Mouse (Mus musculus) yolk sac, embryonic 10.5 days (tissue): ENCODE results near the gene Ube2t.

Experiments
- DNase-seq: peaks from one replicate; pipeline ENCODE4 v3.0.0-alpha.2; 2017; ENCODE audit warnings: low spot score

Gene Ube2t

DNA sequence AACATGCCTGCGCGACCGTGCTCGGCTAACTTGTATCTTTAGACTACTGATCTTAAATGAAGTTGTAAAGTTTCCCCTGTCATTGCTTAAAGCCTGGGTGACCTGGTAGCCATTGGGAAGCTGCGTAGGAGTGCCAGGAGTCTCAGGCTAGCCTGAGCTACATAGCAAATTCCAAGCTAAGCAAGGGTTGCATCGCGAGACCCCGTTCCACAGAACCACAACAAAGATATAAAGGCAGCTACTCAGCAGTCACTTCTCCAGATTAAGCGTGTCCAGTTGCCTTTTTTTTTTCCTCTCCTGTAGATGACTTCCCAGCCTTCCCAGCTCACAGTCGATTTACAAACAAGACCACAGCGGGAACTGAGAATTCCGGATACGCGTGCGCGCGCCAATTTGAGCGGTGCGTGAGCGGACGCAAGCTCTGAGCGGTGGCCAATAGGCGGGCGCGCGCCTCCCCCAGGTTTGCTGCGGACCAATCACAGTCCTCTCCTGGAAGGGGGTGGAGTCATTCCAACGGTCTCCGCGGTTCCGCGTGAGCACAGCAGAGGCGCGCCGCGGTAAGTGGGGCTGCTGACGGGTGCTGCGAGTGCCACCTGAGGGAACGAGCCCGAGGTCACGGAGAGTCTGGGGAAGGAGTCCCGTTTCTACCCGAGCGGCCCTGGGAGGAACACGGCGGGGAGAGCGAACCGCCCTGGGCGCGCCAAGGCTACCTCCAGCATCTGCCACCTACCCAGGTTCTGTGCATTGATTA lies at the start of gene Ube2t:
Gene Ube2t (plus strand): TSS at position 513 of the 751 bp plus-strand sequence.
- peak; percentile 93 for DNase-seq

DNA sequence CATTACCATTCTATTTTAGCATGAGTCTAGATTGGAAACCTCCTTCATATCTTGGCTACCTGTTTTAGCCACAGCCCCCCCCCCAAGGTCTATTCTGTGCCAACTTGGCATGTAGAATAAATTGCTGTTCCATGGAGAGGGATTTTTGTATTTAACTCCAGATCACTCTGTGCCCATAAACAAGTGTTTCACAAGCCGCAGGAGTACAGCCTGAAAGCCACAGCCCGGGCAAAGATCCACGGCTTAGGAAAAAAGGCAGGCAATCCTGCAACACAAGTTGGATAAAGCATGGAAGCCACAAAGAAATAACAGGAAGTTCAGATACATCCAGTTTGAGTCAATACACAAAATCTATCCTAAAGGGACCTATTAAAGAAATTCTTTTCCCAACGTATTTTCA lies 48.8 kb upstream of the Ube2t start:
- DNase-seq, result no peak

DNA sequence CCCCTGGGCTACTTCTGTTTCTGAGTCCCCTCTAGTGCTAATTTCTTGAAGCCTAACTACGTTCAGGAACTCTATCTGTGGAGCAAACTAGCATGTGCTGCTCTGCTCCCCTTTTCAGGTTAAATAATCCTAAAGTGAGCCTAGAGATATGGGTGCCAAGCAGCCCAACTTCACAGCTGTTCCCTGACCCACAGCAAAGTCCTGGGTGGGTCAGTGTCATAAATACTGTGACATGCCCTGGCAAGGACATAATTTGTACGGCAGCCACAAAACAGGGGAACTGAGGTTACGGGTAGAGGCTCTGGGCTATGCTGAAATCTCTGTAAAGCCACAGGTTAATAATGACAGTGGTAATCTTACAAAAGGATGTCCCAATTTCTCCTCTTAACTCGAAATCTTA lies 46.9 kb upstream of the Ube2t start:
- no peak for DNase-seq

DNA sequence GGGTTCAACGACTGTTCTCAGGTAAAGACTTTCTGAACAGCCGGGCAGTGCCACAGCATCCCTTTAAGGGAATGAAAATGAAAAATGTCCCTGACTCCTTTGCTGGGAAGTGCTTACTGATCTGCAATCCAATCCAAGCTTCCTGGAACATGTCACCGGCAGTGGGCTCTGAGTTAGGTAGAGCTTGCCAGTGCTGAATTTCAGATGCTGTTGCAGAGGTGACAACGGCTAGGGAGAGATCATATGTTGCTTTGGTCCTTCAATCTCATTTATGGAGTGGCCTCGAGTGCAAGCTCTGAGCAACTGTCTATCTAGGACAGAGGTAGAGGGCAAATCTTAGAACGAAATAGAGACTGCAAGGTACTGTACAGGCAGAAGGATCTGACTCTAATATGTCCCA lies 43.4 kb upstream of the Ube2t start:
- no peak for DNase-seq

DNA sequence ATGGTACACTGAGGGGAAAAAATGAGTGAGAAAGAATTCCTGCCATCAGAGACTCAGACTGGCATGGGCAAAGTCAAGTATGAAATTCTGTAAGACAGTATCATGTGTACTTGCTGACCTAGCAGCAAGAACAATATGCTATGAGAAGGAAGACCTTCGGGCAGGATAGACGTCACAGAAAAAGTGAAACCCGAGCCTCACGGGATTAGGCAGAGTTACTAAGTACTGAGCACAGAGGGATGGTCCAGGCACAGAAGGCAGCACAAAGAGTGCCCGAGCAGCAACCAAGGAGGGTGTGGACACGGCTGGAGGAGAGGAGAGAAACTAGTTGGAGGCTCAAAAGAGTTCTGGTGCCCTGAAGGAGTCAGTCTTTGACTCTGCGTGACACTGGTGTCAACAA lies 29.9 kb upstream of the Ube2t start:
- DNase-seq, result no peak

DNA sequence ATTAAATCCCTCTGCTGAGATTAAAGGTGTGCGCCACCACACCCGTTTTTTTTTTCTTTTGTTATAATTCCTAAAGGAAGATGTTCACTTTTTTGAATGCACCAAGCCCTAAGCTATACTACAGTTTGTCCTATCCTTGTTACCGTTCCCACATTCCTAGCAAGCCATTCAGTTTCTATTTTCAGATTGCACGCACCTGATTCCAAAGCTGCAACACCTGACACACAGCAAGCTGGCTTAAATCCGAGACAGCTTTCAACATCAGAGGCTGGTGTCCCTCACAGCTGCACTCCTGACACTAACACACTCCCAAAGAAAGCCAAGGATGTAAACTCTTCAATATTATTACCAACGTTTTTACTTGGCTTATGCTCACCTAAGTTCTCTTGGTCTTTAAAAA lies 26.0 kb upstream of the Ube2t start:
- no peak for DNase-seq

DNA sequence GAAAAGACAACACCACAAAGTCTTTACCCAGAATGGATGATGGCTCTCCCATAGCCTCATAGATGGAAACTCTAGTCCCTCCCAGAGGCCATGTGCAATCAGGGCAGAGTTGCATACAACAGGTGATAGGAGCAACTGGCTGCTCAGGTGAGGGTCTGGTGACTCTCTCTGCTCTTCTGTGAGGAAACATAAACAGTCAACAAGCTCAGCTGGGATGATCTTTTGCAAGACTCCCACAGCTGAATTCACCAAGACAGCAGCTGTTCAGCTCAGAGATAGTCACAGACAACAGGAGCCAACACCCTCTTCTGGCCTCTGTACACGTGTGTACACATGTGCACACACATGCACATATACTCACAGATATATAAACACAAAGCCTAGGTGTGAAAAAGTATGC lies 24.1 kb upstream of the Ube2t start:
- DNase-seq, result no peak

DNA sequence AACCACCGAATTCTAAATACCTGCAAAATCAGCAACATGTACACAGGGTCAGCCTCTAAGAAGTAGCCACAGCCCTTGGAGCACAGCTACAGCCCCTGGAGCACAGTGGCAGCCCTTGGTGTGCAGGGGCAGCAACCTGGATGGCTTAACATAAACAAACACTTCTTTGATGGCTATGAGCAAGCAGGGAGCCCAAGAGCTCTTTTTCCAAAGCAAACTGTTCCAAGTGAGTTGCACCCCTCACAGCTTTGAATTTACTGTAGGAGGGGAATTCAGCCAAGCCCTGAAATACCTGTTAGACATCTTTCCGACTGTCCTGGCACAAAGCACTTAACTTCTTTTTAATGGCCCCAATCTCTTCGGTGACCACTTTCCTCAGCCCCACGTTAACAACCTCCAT lies 21.5 kb upstream of the Ube2t start:
- no peak for DNase-seq

DNA sequence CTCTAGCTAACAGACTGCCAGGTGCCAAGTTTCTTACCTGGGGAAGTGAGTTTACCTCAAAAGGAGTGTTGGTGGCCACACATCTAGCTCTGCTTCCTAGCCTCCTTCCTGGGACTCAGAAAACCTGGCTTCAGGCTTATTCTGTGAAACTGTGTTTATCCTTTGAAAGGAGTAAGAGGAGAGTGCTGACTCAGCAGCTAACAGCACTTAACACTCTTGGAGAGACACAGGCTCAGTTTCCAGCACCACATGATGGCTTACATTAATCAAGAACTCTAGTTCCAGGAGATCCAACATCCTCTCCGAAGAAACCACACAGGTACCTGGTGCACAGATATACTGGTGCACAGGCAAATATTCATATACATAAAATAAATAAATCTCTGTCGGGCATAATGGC lies 19.5 kb upstream of the Ube2t start:
- DNase-seq, result no peak

DNA sequence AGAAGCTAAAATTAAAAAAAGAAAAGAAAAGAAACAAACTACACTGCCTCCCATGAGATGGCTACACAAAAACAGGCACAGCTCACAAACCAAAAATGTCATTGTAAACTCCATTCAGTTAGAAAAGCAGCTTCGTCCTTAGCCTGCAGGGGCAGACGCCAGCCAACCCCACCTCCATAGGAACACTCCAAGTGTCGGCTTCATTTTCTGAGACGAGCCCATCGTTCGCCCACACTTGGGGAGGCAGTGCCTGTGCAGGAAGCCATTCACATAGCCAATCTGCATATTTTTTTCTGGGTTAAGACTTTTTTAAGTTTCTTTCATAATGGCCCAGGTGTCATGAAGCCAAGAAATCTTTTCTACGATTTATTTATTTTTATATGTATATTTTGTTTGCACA lies 14.8 kb upstream of the Ube2t start:
- no peak for DNase-seq

DNA sequence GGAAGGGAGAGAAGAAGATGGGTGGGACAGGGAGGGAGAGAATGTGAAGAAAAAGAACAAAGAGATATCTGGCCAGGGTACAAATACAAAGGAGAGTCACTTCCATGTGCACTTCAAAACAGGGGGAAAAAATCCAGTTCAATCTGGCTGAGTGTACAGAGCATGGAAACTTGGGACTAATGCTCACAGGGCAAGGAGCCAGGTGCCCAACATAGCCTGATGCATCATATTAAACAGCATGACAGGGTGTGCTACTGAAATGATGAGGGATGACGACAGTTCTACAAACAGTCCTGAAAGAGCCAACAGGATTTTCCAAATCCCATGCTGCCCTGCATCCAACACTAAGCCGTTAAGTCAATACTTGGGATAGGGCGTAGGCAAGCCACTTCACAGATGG lies 12.4 kb upstream of the Ube2t start:
- no peak for DNase-seq

DNA sequence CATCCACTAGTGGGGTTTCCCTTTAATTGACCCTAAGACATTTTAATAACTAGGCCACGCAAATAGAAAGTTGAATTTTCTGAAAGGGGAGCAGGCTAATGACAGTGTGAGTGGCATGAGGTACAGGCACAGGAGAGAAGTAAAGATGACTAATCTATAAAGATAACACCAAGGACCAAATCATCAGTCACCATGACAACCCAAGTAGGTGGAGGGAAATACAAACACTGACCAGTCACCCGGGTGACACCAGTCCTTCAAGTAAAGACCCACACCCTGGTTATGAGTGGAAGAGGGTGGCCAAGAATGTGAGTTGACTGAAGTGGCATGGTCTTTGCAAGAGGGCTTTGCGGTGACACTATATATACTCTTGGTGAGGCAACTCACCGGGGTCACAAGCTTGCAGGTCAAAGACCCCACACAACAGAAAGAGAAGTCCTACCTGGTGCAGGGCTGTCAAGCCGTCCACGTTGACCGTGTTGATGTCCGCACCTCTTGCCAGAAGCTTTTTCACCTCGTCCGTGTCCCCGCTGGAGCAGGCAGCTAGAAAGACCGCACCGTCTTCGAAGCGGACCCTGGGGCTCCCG lies 7.2 kb upstream of the Ube2t start:
- DNase-seq, result no peak

DNA sequence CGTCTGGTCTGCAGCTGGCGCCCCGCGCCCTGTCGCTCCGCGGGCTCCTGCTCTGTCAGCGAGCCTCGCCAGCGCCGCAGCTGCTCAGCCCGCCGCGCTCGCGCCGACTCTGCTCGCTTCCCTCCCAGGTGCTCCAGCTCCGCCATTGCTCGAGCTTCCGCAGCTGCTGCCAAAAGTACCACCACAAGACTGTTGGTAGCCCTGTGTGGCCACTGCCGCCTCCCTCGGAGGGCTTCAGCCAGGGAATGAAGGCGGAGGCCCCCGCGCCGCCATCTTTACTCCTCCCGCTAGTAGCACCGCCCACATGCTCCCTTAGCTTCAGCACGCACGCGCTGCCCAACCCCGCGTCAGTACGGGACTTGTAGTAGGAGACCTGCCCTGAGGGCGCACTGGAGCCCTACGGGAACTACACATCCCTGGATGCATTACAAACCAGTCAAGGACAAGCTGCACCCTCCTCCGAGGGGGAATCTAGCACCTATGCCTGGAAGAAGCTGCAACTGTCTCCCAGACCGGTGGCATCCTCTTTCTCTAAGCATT lies 6.7 kb upstream of the Ube2t start, which contains the start of gene Ppp1r12b:
Gene Ppp1r12b (minus strand): TSS at position 306 of the 540 bp plus-strand sequence.
- DNase-seq, result peak; percentile 95

DNA sequence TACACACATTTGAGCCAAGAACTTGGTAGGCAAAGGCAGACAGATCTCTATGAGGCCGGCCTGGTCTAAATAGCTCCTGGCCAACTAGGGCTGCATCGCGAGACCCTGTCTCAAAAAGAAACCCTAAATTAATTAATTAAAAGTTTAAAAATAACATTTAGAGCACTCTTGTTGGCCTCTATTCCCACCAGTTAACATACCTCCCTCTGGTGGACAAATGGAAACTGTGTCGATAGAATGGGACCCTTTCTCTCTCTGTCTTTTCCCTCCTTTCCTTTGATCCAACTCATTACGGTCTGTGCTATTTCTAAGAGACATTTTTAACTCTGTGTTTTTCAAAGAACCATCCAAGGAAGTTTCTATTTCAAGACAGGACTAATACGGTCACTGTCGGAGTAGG lies 1.7 kb upstream of the Ube2t start:
- no peak for DNase-seq

DNA sequence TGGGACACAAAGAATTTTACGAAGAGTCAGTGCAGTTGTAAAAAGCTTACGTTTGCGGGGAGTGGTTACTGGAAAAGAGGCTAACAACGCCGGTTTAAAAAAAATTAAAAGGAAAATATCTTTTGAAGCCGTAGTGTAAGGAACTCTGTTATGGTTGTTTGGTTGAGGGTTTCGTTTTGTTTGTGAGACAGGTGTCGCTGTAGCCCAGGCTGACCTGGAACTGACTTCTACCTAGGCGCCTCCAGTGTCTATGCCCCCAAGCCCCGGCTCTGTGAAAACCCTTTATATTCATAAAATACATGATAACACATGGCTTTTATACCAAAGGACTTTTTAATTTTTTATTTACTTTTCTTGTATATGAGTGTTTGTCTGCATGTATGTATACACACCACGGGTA lies 456 bp downstream of the Ube2t start:
- no peak for DNase-seq

DNA sequence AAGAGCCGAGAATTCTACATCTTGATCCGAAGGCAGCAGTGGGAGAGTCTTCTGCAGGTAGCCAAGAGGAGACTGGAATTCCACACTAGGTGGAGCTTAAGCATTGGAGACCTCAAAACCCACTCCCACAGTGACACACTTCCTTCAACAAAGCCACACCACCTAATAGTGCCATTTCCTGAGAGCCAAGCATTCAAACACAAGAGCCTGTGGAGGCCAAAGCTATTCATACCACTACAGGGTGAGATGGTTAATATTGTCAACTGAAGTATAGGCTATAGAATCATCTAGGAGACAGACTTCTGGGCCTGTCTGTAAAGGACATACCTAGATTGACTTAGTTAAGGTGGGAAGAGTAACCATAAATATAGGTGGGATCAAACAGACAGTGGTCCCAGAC lies 3.1 kb downstream of the Ube2t start:
- no peak for DNase-seq

DNA sequence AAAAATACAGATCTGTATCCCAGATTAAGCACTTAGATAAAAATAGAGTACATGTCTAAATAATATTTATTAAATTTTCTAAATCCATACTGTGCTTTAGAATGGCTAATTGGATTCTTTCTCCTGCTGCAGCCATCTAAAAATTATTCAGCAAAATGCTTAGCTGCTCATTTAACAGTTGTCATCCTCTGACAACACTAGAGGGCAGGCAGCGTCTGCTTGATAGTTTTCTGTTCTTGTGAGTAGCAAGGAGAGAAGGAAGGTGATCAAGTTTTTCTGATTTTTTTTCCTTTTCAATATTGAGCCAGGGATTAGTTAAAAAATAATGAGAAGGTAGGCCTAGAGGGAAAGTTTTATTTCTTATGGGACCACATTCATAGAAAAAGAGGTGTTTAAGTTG lies 10.6 kb downstream of the Ube2t start:
- DNase-seq, result no peak

DNA sequence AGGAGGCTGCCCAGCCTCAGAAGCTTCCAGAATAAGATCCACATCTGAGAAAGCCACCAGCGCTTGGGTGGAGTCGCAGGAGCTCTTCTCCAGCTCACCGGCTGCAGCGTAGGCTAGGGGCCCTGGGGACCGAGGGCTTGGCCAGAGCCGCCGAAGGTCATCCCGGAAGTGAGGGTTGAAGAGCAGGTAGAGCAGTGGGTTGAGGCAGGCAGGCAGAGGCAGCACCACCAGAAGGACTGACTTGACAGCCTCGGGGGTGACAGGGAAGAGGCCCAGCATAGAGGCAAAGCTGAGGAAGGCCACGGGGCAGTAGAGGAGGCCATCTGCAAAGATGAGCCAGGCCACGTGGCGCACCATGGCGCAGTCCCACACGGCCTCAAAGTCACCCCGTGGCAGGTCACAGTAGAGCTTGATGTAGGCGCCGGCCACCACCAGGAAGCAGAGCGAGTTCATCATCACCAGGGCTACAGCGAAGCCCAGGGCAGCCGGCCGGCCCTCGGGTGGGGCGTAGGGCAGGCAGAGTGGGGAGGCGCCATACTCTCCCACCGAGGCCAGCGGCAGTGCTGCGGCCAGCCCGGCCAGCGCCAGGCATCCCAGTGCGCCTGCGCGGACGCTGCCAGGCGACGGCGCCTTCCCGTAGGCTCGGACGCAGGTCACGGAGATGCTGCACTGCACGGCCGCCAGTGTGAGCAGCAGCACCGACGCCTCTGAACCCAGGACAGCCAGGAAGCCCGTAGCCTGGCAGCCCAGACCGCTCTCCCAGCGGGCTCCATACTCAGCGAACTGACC lies 25.0 kb downstream of the Ube2t start:
- peak; percentile 49 for DNase-seq

DNA sequence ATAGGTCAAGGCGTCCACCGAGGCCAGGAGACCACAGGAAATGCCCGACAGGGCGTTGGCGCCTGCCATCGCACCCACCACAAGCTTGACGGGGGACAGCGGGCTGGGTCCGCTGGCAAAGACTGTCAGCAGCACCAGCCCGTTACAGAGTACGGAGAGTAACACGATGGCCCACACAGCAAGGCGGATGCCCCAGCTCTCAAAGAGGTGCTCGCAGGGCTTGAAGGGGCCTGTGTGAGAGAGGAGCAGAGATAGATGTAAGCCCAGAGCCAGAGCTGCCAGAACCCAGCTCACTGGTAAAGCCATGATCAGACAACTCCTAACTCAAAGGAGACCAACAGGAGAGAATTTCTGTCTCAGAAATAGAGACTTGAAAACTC lies 25.6 kb downstream of the Ube2t start:
- no peak for DNase-seq

DNA sequence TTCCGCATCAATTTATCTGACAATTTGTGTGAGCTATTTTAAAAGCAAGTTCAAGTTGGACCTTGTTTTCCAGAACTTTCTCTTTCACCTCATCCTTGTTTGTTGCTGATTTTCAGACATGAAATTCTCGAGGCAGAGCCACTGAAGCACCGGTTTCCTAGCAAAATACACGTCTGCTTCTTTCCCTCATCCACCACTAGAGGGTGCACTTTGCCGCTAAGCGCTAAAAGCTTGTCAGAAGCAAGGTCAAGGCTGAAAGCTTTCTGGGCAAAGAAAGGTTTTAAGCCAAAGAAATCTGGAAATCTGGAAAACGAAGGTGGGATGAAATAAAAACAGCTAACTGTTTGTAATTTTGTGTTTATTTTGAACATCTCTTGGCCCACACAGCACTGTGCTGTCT lies 27.0 kb downstream of the Ube2t start:
- peak; percentile 47 for DNase-seq

DNA sequence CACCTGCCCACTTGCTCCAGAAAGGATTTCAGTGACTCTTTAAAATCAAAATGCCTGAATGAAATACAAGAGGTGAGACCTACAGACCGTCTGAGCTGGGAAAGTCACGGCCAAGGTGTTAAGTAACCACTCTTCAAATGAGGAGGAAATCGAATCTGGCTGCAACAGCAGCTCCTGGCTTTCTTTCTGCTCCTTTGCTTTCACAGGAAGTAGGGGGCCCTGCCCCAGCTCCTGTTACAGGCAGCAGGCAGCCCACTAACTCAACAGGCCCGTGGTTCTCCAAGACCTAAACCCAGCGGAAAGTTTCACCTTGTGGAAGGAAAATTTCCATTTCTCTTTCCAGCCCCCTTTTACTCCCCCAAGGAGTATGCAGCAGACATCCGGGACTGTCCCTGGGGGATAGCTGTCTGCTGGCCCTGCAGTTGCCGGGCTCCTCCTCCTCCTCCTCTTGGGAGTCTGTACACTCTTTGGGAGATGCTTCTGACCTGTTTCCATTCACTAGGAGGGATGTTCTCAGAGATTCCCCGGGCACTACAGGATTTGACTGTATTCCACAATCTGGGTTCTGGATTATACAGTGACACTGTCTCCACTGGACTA lies 29.8 kb downstream of the Ube2t start:
- DNase-seq, result no peak

DNA sequence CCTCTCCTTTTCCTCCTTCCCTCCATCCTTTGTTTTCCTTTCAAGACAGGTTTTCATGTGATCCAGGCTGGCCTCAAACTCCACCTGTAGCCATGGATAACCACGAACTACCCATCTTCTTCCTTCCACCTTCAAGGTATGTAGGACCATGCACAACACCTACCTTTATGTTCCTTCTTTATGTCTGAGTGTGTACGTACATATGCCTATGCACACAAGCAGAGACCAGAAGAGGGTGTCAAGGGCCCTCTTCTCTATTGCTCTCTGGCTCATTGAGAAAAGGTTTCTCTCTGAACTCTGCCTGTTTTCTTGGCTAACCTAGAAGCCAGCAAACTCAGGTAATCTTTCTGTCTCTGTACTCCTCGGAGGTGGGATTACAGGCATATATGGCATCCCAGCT lies 32.4 kb downstream of the Ube2t start:
- no peak for DNase-seq

DNA sequence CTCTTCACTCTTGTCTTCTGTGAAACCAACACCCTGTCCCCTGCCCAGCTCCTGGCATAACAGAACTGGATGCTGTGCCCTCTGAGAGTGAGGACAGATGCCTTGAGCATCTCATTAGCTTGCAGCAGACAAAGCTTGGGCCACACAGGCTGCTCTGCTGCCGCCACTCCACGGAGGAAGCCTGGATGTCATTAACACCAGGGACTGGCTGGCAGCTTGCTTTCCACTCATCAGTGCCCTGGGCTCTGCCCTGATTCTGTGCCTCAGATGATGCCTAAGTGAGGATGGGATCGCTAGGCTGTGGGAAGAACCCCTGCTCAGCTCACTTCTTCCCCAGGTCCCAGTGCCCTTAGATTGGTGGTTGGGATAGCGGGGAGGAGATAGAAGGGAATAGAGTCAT lies 33.1 kb downstream of the Ube2t start:
- DNase-seq, result no peak
